Mouse (Mus musculus): ENCODE data around the gene Ccdc148. TPM values are rescaled to one million over a fixed set of nuclear protein-coding genes. Genes with fewer than 3 reads are reported as not detected.

Gene Ccdc148
- polyA plus RNA-seq (2012; fragmentation: generic; extraction: Trizol) = 0.02 TPM
- long read RNA-seq, experiment 1 = 0 reads
- long read RNA-seq, experiment 2 = 0 reads

DNA sequence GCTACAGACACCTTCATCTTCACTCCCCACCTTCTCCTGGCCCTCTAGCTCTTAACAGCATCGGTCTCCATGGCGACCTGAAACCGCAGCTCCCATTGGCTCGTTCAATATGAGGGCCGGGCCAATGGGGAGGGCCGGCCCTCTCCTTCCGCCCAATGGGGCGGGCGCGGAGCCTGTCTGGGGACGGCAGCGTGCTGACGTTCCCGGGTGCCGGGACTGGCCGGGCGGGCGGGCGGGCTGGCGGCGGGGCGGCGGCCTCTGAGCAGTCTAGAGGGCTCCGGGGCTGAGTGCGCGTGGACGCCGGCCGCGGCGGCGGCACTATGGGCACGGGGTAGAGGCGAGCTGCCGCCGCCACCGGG, at the start of gene Ccdc148, which contains the start of gene Pkp4:
TSS of gene Ccdc148 (minus strand) at position 79 of the 359 bp plus-strand sequence.
TSS of gene Pkp4 (plus strand) at position 246 of the 359 bp plus-strand sequence.
- no peak for TF ChIP-seq MAX (IDR thresholded peaks at IDR 0.05)
- TF ChIP-seq USF1 (IDR thresholded peaks at IDR 0.05; ENCODE audit: low read depth) = no peak
- no peak for TF ChIP-seq MYOG (IDR thresholded peaks at IDR 0.05; ENCODE audit: control insufficient read depth, extremely low read depth, insufficient read length)
- TF ChIP-seq CTCF (IDR thresholded peaks at IDR 0.05; ENCODE audit: control insufficient read depth, insufficient read depth, insufficient read length) = no peak
- no peak for TF ChIP-seq MYOD1 (IDR thresholded peaks at IDR 0.05; ENCODE audit: control insufficient read depth, insufficient read length, low read depth)
- no peak for TF ChIP-seq CEBPB (IDR thresholded peaks at IDR 0.05; ENCODE audit: low read depth)
- no peak for TF ChIP-seq FOSL1 (IDR thresholded peaks at IDR 0.05; ENCODE audit: insufficient read depth, low read length, poor library complexity, severe bottlenecking)
- peaks cover 4% of the 10 kb centered on the region for H3K36me3 ChIP-seq (ENCODE audit: control insufficient read depth, insufficient read depth)
- peak within 1 kb of the TSS; percentile 82 for H3ac ChIP-seq (ENCODE audit: control insufficient read depth, insufficient read length, low read depth)
- H3K79me3 ChIP-seq (ENCODE audit: low read depth) = peaks cover 41% of the 10 kb centered on the region
- peak within 1 kb of the TSS; percentile 79 for H3K4me3 ChIP-seq (ENCODE audit: insufficient read depth, poor library complexity, severe bottlenecking)
- no peaks in the 10 kb centered on the region for H3K27me3 ChIP-seq (ENCODE audit: control insufficient read depth, insufficient read depth, insufficient read length)
- H3K79me2 ChIP-seq (ENCODE audit: control insufficient read depth, insufficient read depth) = peaks cover 48% of the 10 kb centered on the region

DNA sequence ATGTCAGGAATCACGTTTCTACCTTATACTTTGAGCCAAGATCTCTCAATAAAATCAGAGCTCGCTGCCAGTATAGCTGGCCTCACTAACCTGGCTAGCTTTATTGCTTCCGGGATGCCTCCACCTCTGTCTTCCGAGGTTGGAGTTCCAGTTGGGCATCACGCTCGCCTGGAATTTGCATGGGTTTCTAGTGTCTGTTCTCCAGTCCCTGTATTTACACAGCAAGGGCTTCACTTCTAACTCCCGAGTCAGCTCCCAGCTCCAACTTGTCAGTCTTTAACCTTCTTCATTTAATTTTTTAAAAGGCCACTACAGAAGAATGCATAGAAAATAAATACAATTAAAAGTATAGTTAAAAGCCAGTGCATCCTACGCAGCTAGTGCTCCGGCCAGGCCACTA, 47.8 kb upstream of the Ccdc148 start:
- Histone ChIP-seq H3K4me3 (ENCODE audit: insufficient read depth, poor library complexity, severe bottlenecking) (no peak overlapping the region), H3ac (ENCODE audit: control insufficient read depth, insufficient read length, low read depth) (no peak overlapping the region), H3K79me3 (ENCODE audit: low read depth) (peaks cover 78% of the 10 kb centered on the region), H3K79me2 (ENCODE audit: control insufficient read depth, insufficient read depth) (peaks cover 98% of the 10 kb centered on the region), H3K27me3 (ENCODE audit: control insufficient read depth, insufficient read depth, insufficient read length) (no peaks in the 10 kb centered on the region), H3K36me3 (ENCODE audit: control insufficient read depth, insufficient read depth) (no peaks in the 10 kb centered on the region)
- TF ChIP-seq FOSL1 (IDR thresholded peaks at IDR 0.05; ENCODE audit: insufficient read depth, low read length, poor library complexity, severe bottlenecking) (no peak), CEBPB (IDR thresholded peaks at IDR 0.05; ENCODE audit: low read depth) (no peak), MAX (IDR thresholded peaks at IDR 0.05) (no peak), USF1 (IDR thresholded peaks at IDR 0.05; ENCODE audit: low read depth) (no peak), MYOD1 (IDR thresholded peaks at IDR 0.05; ENCODE audit: control insufficient read depth, insufficient read length, low read depth) (no peak), CTCF (IDR thresholded peaks at IDR 0.05; ENCODE audit: control insufficient read depth, insufficient read depth, insufficient read length) (no peak), MYOG (IDR thresholded peaks at IDR 0.05; ENCODE audit: control insufficient read depth, extremely low read depth, insufficient read length) (no peak)

DNA sequence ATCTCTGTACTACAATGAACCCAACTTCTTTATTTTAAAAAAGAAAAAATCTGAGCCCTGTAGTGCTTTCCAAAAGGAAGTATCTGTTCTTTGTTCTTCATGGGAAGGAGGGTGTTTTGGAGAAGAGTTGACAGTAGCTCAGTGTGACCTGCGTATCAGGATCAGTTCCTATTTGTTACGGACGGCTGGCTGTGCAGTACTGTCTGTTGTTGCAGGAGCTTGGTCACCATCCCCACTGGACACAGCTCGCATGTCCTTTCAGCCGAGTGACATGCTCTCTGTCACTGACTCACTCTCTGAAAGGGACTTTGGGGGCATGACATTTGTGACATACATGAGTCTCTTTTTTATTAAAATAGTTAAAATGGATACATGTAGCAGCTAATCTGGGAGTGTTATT, 47.2 kb upstream of the Ccdc148 start:
- peaks cover 80% of the 10 kb centered on the region for H3K79me3 ChIP-seq (ENCODE audit: low read depth)
- H3K36me3 ChIP-seq (ENCODE audit: control insufficient read depth, insufficient read depth) = no peaks in the 10 kb centered on the region
- no peak overlapping the region for H3K4me3 ChIP-seq (ENCODE audit: insufficient read depth, poor library complexity, severe bottlenecking)
- peaks cover 98% of the 10 kb centered on the region for H3K79me2 ChIP-seq (ENCODE audit: control insufficient read depth, insufficient read depth)
- TF ChIP-seq MYOD1 (IDR thresholded peaks at IDR 0.05; ENCODE audit: control insufficient read depth, insufficient read length, low read depth) = no peak
- TF ChIP-seq MAX (IDR thresholded peaks at IDR 0.05) = no peak
- H3ac ChIP-seq (ENCODE audit: control insufficient read depth, insufficient read length, low read depth) = no peak overlapping the region
- no peaks in the 10 kb centered on the region for H3K27me3 ChIP-seq (ENCODE audit: control insufficient read depth, insufficient read depth, insufficient read length)

GRCm38 (mm10) chr2:59207240-59207639, 46.8 kb upstream of the Ccdc148 start:
- H3K79me3 ChIP-seq (ENCODE audit: low read depth) = peaks cover 80% of the 10 kb centered on the region
- TF ChIP-seq MYOG (IDR thresholded peaks at IDR 0.05; ENCODE audit: control insufficient read depth, extremely low read depth, insufficient read length) = no peak
- no peak for TF ChIP-seq MAX (IDR thresholded peaks at IDR 0.05)
- TF ChIP-seq FOSL1 (IDR thresholded peaks at IDR 0.05; ENCODE audit: insufficient read depth, low read length, poor library complexity, severe bottlenecking) = no peak
- no peak for TF ChIP-seq USF1 (IDR thresholded peaks at IDR 0.05; ENCODE audit: low read depth)
- no peak for TF ChIP-seq MYOD1 (IDR thresholded peaks at IDR 0.05; ENCODE audit: control insufficient read depth, insufficient read length, low read depth)
- no peak for TF ChIP-seq CTCF (IDR thresholded peaks at IDR 0.05; ENCODE audit: control insufficient read depth, insufficient read depth, insufficient read length)
- no peak for TF ChIP-seq CEBPB (IDR thresholded peaks at IDR 0.05; ENCODE audit: low read depth)
- no peaks in the 10 kb centered on the region for H3K27me3 ChIP-seq (ENCODE audit: control insufficient read depth, insufficient read depth, insufficient read length)
- peaks cover 97% of the 10 kb centered on the region for H3K79me2 ChIP-seq (ENCODE audit: control insufficient read depth, insufficient read depth)
- H3K4me3 ChIP-seq (ENCODE audit: insufficient read depth, poor library complexity, severe bottlenecking) = no peak overlapping the region
- no peaks in the 10 kb centered on the region for H3K36me3 ChIP-seq (ENCODE audit: control insufficient read depth, insufficient read depth)
- no peak overlapping the region for H3ac ChIP-seq (ENCODE audit: control insufficient read depth, insufficient read length, low read depth)

DNA sequence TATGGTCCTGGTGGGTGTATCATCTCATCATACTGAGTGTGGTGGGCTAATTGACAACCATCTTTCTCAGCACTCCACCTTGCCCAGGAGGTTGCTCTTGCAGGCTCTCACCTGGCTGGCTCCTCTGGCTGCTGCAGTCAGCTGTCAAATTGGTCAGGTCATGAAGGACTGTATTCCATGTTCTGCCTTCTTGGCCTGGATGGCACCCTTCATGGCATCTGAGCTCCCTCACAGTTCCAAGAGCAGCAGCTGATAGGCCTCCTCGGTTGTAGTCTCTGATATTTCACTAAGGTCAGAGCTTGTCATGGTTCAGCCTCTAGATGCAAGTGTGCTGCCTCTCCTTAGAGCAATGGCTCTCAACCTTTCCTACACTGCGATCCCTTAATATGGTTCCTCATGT, 45.7 kb upstream of the Ccdc148 start:
- Histone ChIP-seq H3K79me2 (ENCODE audit: control insufficient read depth, insufficient read depth) (peaks cover 96% of the 10 kb centered on the region), H3ac (ENCODE audit: control insufficient read depth, insufficient read length, low read depth) (no peak overlapping the region), H3K36me3 (ENCODE audit: control insufficient read depth, insufficient read depth) (peaks cover 5% of the 10 kb centered on the region), H3K79me3 (ENCODE audit: low read depth) (peaks cover 80% of the 10 kb centered on the region), H3K4me3 (ENCODE audit: insufficient read depth, poor library complexity, severe bottlenecking) (no peak overlapping the region), H3K27me3 (ENCODE audit: control insufficient read depth, insufficient read depth, insufficient read length) (no peaks in the 10 kb centered on the region)
- TF ChIP-seq FOSL1 (IDR thresholded peaks at IDR 0.05; ENCODE audit: insufficient read depth, low read length, poor library complexity, severe bottlenecking) (no peak), MYOG (IDR thresholded peaks at IDR 0.05; ENCODE audit: control insufficient read depth, extremely low read depth, insufficient read length) (no peak), USF1 (IDR thresholded peaks at IDR 0.05; ENCODE audit: low read depth) (no peak), CTCF (IDR thresholded peaks at IDR 0.05; ENCODE audit: control insufficient read depth, insufficient read depth, insufficient read length) (no peak), CEBPB (IDR thresholded peaks at IDR 0.05; ENCODE audit: low read depth) (no peak), MYOD1 (IDR thresholded peaks at IDR 0.05; ENCODE audit: control insufficient read depth, insufficient read length, low read depth) (no peak), MAX (IDR thresholded peaks at IDR 0.05) (no peak)

DNA sequence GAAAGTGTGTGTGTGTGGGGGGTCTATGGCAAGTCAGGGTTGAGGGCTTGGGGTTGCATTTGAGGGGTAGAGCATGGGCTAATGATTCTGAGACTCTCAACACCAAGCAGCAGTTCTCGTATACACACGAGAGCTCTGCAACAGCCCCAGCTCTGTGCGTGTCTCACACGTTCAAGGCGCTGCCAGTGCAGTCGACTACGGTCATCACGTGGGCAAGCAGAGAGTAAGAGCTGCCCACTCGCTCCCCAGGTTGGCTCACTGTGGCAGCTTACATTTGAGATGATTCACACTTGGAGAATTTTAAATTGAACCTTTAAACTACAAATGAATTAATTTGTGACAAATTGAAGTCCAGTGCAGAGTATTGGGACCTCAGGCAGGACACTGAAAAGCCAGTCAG, 44.6 kb upstream of the Ccdc148 start:
- no peak overlapping the region for H3ac ChIP-seq (ENCODE audit: control insufficient read depth, insufficient read length, low read depth)
- no peak for TF ChIP-seq MYOG (IDR thresholded peaks at IDR 0.05; ENCODE audit: control insufficient read depth, extremely low read depth, insufficient read length)
- no peak for TF ChIP-seq MYOD1 (IDR thresholded peaks at IDR 0.05; ENCODE audit: control insufficient read depth, insufficient read length, low read depth)
- TF ChIP-seq USF1 (IDR thresholded peaks at IDR 0.05; ENCODE audit: low read depth) = no peak
- no peak for TF ChIP-seq FOSL1 (IDR thresholded peaks at IDR 0.05; ENCODE audit: insufficient read depth, low read length, poor library complexity, severe bottlenecking)
- no peak for TF ChIP-seq CTCF (IDR thresholded peaks at IDR 0.05; ENCODE audit: control insufficient read depth, insufficient read depth, insufficient read length)
- no peak for TF ChIP-seq MAX (IDR thresholded peaks at IDR 0.05)
- TF ChIP-seq CEBPB (IDR thresholded peaks at IDR 0.05; ENCODE audit: low read depth) = no peak
- no peaks in the 10 kb centered on the region for H3K27me3 ChIP-seq (ENCODE audit: control insufficient read depth, insufficient read depth, insufficient read length)
- H3K4me3 ChIP-seq (ENCODE audit: insufficient read depth, poor library complexity, severe bottlenecking) = no peak overlapping the region
- peaks cover 5% of the 10 kb centered on the region for H3K36me3 ChIP-seq (ENCODE audit: control insufficient read depth, insufficient read depth)
- peaks cover 81% of the 10 kb centered on the region for H3K79me3 ChIP-seq (ENCODE audit: low read depth)
- H3K79me2 ChIP-seq (ENCODE audit: control insufficient read depth, insufficient read depth) = peaks cover 96% of the 10 kb centered on the region
